Mouse (Mus musculus) R1 (cell line): ENCODE data around the gene Borcs8.
A peak's percentile ranks its signal among the peaks of the same experiment; 100 is the strongest.

Experiments
- DNase-seq: peaks from one replicate; pipeline ENCODE4 v3.0.0-alpha.2; 2018; ENCODE audit warnings: low read depth, low spot score

Gene Borcs8

GRCm38 (mm10) chr8:70134086-70134485 is 5.2 kb upstream of the Borcs8 start:
- no peak for DNase-seq

- no peak for DNase-seq
Observed at GRCm38 (mm10) chr8:70134931-70135330, 4.4 kb upstream of the Borcs8 start.

DNA sequence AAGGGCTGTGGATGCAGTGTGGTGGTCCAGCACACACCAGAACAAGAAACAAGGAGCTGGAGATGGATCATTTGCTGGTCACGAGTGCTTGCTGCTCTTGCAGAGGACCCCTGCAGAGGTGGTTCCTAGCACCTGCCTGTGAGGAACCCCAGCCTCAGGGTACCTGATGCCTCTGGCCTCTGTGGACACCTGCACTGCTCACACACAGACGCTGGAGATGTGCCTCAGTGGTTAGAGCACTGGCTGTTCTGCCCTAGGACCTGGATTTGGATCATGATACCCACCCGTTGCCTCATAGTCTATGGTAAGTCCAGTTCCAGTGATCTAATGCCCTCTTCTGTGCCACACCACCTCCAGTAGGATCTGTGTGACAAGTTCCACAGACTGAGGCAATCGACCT is 2.7 kb upstream of the Borcs8 start:
- no peak for DNase-seq

GRCm38 (mm10) chr8:70137890-70138289 is 1.4 kb upstream of the Borcs8 start:
- DNase-seq = no peak

GRCm38 (mm10) chr8:70139981-70140380 is 682 bp downstream of the Borcs8 start:
- no peak for DNase-seq

DNA sequence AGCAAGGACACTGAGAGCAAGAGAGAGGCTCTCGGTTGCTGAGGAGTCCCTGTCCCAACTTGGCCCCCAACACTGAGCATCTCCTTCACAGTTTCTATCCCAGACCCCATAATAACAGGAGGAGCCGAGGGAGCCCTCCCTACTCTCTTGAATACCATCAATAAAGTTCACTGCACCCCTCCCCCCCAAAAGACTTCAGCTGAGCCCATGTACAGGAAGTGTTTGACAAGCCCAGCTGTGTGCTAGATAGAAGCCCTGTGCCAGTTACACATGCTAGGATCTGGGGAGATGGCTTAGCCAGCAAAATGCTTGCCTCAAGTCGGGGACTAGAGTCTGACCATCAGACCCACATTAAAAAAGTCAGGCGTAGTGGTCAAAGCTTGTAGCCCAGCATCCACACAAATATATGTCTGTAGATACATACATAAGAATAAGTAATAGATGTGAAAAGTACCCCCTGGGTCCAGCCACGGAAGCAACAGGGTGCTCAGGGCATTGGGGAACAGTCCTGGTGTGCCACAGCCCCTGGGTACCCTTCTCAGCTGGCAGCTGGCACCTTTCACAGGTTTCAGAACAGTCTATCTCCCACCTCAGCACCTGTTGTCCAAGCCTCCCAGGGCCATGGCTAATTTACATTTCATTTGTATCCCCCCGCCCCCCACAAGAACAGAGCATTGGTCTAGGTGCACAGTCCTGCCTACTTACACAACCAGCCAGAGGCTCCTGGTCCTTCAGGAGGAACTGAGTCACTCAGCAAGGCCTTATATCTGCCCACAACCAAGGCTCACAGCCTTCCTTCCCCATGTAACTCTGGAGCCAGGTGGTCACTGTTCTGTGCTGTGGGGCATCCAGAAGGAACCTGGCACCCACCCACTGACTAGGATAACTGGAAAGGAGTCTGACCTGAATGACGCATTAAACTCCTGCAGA is 8.6 kb downstream of the Borcs8 start:
- DNase-seq = no peak

DNA sequence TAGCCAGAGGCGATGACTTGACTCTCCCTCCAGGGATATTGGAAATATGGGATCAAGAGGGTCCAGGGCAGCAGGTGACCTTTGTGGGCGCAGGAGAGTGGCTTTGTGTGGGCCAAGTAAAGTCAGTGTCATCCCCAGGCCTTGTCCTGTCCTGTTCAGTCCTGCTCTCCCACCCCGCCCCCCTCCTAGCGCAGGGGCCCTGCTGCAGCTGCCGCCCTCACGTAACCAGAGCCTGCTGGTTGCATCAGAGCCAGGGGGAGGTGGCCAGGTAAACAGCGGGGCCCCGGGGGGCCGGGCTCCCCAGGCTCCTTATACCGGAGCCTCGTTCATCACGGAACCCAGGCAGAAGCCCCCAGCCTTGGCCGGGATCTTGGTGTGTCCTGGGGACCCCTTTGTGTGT is 10.9 kb downstream of the Borcs8 start:
- no peak for DNase-seq

GRCm38 (mm10) chr8:70152537-70153257 is 13.4 kb downstream of the Borcs8 start:
- DNase-seq = peak; percentile 93

DNA sequence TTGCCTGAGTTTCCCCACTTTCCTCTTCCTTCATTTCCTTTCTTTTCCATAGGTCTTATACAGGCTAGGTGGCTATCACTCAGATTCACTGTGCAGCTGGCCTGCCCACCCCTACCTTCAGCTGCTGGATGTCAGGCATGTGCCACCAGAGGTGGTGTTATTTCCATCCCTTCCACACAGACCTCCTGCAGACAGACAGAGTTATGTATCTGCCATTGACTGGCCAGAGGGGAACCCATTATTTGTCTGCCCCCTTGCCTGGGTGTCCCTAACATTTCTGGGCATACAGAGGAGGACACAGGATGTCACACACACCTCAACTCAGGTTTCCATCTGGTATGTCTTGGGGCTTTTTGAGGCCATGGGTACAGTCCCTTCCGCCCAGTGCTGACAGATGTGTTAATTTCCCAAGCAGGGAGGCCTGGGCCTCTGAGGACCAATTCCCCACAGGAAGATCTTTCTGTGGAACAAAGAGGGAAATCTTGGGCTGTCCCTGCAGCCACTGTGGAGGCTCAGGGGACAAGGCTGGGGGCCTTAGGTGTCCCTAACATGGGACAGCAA is 18.0 kb downstream of the Borcs8 start:
- DNase-seq = no peak

DNA sequence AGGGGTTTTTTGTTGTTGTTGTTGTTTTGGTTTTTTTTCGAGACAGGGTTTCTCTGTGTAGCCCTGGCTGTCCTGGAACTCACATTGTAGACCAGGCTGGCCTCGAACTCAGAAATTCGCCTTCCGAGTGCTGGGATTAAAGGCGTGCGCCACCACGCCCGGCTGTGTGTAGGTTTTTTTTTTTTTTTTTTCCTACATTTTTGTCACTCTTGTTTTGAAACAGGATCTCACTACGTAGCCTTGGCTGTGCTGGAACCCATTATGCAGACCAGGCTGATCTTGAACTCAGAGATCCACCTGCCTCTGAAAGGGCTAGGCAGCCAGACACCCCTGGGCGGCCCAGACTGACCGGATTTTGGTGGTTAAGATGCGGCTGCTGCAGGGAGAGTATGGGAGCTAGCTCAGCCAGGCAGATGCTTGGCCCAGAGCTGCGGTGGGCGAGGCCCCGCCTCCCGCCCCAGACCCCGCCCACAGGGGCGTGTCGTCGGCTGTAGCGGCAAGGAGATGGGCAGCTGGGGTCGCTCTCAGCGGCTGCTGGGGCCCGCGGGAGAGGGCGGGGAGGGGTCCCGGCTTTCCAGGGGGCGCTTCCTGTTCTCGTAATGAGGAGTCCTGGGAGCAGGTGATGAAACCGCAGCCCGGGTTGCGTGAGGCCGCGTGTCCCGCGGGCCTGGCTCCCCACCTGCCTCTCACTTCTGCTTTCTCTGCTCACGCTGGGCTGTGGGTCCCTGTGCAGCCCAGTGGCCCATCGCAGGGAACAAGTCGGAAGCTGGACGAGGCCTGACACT is 19.0 kb downstream of the Borcs8 start:
- DNase-seq = peak; percentile 82

- DNase-seq = no peak
Observed at GRCm38 (mm10) chr8:70159211-70159610, 19.9 kb downstream of the Borcs8 start.

DNA sequence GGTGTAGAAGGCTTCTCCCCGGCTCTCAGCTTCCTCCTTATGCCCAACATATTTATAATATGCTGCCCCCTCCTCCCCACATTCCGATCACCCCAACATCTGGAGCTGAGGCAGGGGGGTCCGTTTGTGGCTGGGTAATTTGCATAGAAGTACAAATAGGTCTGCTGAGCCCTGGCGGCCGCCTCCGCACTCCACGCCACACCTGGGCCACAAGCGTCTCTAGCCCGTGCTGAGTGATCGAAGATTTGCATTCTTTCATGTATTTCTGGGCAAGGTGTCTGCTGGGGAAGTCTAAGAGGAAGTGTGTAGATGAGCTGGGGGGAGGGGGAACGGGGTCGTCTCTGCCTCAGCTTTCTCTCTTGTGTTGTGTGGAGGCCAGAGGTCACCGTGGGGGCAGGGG is 20.7 kb downstream of the Borcs8 start:
- DNase-seq = no peak

GRCm38 (mm10) chr8:70163316-70163715 is 24.0 kb downstream of the Borcs8 start:
- DNase-seq = no peak

GRCm38 (mm10) chr8:70166504-70167110 is 27.3 kb downstream of the Borcs8 start:
- DNase-seq = peak; percentile 75

DNA sequence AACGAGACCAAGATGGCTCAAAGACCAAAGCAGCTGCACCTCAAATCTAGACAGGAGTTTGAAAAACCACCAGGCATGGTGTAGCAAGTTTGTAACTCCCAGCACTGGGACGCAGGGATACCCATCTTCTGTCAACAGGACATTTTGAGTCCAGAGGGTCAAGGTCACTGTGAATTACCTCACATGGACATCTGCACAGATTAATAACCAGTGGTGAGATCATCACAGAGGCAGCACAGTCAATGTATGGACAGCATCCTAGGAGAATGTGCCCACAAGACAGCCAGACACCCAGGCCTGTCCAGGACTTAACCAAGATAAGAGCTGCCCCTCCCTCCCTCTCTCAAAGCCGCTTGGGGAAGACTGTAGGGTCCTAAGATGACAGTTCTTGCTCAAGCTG is 30.8 kb downstream of the Borcs8 start:
- no peak for DNase-seq

DNA sequence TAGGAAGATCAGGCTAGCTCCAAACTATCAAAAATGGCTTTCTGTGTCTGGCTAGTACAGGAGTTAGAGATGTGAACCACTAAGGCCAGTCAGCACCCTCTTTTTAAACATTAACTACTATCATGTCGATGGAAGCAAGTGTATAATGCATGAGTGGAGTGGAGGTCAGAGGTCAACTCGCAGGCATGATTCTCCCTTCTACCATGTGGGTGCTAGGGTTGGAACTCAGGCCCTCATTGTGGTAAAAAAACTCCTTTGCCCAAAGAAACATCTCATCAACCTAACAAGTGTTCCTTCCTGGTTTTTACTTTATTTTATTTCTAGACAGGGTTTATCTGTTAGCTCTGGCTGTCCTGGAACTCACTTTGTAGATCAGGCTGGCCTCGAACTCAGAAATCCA is 31.4 kb downstream of the Borcs8 start:
- DNase-seq = no peak

DNA sequence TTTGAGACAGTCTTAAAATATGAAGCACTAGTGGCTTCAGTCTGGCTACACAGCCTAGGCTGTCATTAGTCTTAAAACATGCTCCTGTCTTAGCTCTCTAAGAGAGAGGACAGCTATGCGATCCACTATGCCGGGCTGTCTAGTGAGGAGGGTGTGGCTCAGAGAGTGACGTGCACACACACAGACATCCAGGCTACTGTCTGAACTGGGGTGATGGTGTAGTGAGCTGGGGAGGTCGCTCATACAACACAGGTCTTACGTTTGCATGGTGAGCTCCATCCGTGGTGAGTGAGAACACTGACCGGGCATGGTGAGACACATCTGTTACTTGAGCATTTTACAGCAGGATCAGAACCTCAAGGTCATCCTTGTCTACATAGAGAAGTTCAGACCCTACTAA is 31.9 kb downstream of the Borcs8 start:
- no peak for DNase-seq

DNA sequence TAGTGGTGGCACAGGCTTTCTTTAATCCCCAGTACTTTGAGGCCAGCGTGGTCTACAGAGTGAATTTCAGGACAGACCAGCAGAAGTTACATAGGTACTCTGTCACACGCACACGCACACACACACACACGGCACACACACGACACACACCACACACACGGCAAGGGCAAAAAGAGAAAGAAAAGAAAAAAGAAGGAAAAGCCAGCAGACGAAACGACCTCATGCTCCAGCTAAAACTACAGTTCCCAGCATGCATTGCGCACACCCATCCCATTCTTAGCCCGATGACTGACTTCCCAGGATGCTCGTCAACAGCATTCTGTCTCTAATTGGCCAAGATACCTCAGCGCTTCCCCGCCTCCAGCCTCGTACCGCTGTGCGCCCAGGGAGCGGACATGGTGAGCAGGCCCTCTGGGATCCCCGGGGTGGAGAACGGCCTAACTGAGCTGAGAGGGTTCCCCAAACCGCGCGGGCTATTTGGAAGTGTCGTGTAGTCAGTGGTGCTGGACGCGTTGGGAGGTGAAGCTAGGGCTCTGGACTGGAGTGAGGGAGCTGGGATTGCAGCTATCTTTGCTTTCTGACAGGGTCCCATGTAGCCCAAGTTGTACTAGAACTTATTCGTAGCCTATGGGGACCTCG is 32.9 kb downstream of the Borcs8 start, which contains the start of gene Tmem161a:
Gene Tmem161a (plus strand): TSS at position 314 of the 639 bp plus-strand sequence.
- DNase-seq = peak; percentile 97

DNA sequence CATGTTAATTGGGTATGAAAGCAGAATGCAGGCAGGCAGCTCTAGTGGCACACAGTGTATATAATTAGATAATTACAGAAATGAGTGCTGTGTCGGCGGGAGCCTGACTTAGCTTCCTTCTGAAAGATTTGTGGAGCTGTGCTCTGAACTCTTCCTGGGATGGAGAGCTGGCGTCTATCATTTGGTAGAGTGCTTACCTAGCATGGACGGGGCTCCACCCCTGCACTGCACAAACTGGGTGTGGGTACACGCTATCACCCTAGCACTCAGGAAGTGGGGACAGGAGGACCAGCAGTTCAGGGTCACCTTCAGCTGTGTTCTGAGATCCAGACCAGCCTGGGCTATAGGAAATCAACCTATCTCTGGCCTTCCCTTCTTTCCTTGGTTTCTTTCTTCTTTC is 34.0 kb downstream of the Borcs8 start:
- DNase-seq = no peak

- no peak for DNase-seq
Observed at GRCm38 (mm10) chr8:70174079-70174478, 34.8 kb downstream of the Borcs8 start.

DNA sequence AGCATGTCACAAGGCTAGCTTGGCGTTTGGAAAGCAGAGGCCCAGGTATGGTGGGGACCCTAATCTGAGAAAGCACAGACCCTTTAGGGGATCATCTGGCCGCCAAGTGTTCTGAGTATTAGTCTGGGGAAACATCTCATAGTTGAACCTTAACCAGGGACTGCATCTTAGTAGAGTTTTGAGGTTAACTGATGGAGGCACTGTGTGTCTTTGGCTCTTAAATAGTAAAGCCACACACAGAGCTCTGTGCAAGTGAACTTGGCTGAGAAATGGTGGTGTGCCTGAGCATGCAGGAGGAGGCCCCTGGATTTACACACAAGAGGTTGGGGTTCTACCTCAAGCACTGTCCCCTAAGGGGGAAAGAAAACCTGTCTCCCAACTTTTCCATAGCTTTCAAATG is 38.9 kb downstream of the Borcs8 start:
- no peak for DNase-seq
